Mouse (Mus musculus): Measurements from ENCODE around the gene Map2k2. TPM values are rescaled to one million over a fixed set of nuclear protein-coding genes. Genes with fewer than 3 reads are reported as not detected.
A peak's percentile ranks its signal among the peaks of the same experiment; 100 is the strongest.

Gene Map2k2
- polyA plus RNA-seq, 1 experiment from 2014 or later = 217 TPM

GRCm38 (mm10) chr10:81076356-81076755, 29.4 kb upstream of the Map2k2 start:
- ATAC-seq (ENCODE audit: low read depth) = no peak
- 93% methylated on average over 1 of the region's 1 CpGs for WGBS
- H3K9ac ChIP-seq = no peak overlapping the region

GRCm38 (mm10) chr10:81077916-81078315, 27.8 kb upstream of the Map2k2 start:
- ATAC-seq (ENCODE audit: low read depth) = no peak
- Histone ChIP-seq H3K4me1 (replicated peaks) (no peaks in the 10 kb centered on the region), H3K27ac (replicated peaks) (no peak overlapping the region), H3K4me3 (no peak overlapping the region), H3K9ac (no peak overlapping the region), H3K4me2 (no peak overlapping the region), H3K36me3 (peaks cover 96% of the 10 kb centered on the region), H3K9me3 (no peaks in the 10 kb centered on the region), H3K27me3 (no peaks in the 10 kb centered on the region)
- WGBS = 93% methylated on average over 11 of the region's 11 CpGs

More at GRCm38 (mm10) chr10:81076356-81076755, 29.4 kb upstream of the Map2k2 start:
- H3K4me3 ChIP-seq = no peak overlapping the region
- peaks cover 85% of the 10 kb centered on the region for H3K36me3 ChIP-seq
- H3K4me2 ChIP-seq = no peak overlapping the region
- H3K27ac ChIP-seq (replicated peaks) = no peak overlapping the region
- H3K9me3 ChIP-seq = no peaks in the 10 kb centered on the region
- peaks cover 4% of the 10 kb centered on the region for H3K4me1 ChIP-seq (replicated peaks)
- H3K27me3 ChIP-seq = no peaks in the 10 kb centered on the region

- H3K27ac ChIP-seq (replicated peaks) = no peak overlapping the region
- no peaks in the 10 kb centered on the region for H3K9me3 ChIP-seq
- peaks cover 78% of the 10 kb centered on the region for H3K36me3 ChIP-seq
- 94% methylated on average over 31 of the region's 31 CpGs for WGBS
- H3K4me1 ChIP-seq (replicated peaks) = no peaks in the 10 kb centered on the region
- ATAC-seq (ENCODE audit: low read depth) = no peak
- no peak overlapping the region for H3K4me3 ChIP-seq
- H3K27me3 ChIP-seq = no peaks in the 10 kb centered on the region
- H3K9ac ChIP-seq = no peak overlapping the region
- no peak overlapping the region for H3K4me2 ChIP-seq
These were observed 25.6 kb upstream of the Map2k2 start for GRCm38 (mm10) chr10:81080008-81080655.

DNA sequence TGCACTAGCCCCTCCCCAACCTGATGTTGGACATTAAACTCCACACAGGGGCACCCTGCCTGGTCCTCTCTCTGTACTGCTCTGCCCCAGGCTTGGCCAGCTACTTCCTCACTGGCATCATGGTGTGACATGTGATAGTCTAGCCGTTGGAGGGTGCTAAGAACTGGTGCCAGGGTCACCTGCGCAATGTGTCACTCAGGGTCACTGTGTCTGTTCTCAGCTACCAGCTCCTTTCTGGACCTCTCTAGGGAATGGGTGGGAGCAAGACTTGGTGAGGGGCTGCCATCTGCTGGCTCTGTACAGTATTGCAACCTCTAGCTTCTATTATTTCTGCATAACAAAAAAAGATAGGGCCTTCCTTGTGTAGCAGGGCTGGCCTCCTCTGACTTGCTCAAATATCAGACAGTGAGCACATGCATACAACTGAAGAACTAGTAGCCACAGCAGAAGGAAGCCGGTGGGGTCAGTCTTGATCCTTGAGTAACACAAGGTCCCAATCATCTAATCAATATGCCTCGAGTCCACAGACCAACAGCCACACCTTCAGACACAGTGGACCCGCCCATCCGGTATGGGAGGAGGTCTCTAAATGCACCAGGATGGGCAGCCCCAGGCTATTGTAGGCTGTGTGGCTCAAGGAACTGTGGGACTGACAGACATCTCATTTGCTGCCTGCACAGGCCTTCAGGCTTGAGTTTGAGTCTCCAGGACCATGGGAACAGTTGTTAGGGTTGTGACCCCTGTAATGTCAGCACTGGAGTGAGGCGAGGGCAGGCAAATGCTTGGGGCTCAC, 23.4 kb upstream of the Map2k2 start:
- H3K4me1 ChIP-seq (replicated peaks) = no peaks in the 10 kb centered on the region
- H3K27ac ChIP-seq (replicated peaks) = no peak overlapping the region
- H3K27me3 ChIP-seq = no peaks in the 10 kb centered on the region
- H3K36me3 ChIP-seq = peaks cover 59% of the 10 kb centered on the region
- no peak overlapping the region for H3K4me3 ChIP-seq
- ATAC-seq (ENCODE audit: low read depth) = peak; percentile 47; the same call in 1 of the 2 replicates
- H3K9me3 ChIP-seq = no peaks in the 10 kb centered on the region
- H3K9ac ChIP-seq = no peak overlapping the region
- WGBS = 80% methylated on average over 7 of the region's 7 CpGs
- no peak overlapping the region for H3K4me2 ChIP-seq

DNA sequence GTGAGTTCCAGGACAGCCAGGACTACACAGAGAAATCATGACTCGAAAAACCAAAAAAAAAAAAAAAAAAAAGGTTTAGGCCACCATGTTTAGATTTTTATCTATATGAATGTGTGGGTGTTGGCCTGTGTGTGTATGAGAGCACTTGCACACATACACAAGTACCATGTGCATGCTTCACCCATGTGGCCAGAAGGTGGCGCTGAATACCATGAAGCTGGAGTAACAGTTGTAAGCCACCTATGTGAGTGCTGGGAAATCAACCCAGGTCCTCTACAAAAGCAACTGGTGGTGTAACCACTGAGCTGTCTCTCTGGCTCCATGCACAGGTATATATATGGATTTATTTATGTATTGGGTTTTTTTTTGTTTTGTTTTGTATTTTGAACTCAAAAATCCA, 18.7 kb upstream of the Map2k2 start:
- WGBS = 40% methylated on average over 2 of the region's 2 CpGs
- Histone ChIP-seq H3K27me3 (no peaks in the 10 kb centered on the region), H3K36me3 (peaks cover 13% of the 10 kb centered on the region), H3K9ac (no peak overlapping the region), H3K4me3 (no peak overlapping the region), H3K4me2 (no peak overlapping the region), H3K27ac (replicated peaks) (no peak overlapping the region), H3K4me1 (replicated peaks) (peaks cover 8% of the 10 kb centered on the region), H3K9me3 (no peaks in the 10 kb centered on the region)
- no peak for ATAC-seq (ENCODE audit: low read depth)

- 70% methylated on average over 2 of the region's 2 CpGs for WGBS
- peaks cover 8% of the 10 kb centered on the region for H3K4me1 ChIP-seq (replicated peaks)
These were observed 16.5 kb upstream of the Map2k2 start for GRCm38 (mm10) chr10:81089216-81089615.

GRCm38 (mm10) chr10:81090621-81091020, 15.1 kb upstream of the Map2k2 start:
- no peak for ATAC-seq (ENCODE audit: low read depth)
- Histone ChIP-seq H3K9ac (no peak overlapping the region), H3K27ac (replicated peaks) (no peak overlapping the region), H3K27me3 (0 out of 2 replicates have a peak, but pooled peaks cover 4% of the 10 kb centered on the region), H3K36me3 (no peaks in the 10 kb centered on the region), H3K9me3 (no peaks in the 10 kb centered on the region), H3K4me1 (replicated peaks) (peaks cover 8% of the 10 kb centered on the region), H3K4me3 (no peak overlapping the region), H3K4me2 (no peak overlapping the region)
- WGBS = 75% methylated on average over 7 of the region's 7 CpGs

More at GRCm38 (mm10) chr10:81089216-81089615, 16.5 kb upstream of the Map2k2 start:
- Histone ChIP-seq H3K27me3 (0 out of 2 replicates have a peak, but pooled peaks cover 4% of the 10 kb centered on the region), H3K27ac (replicated peaks) (no peak overlapping the region), H3K9me3 (no peaks in the 10 kb centered on the region), H3K9ac (peak overlapping the region; percentile 26; the same call in 1 of the 2 replicates), H3K36me3 (no peaks in the 10 kb centered on the region), H3K4me3 (no peak overlapping the region), H3K4me2 (no peak overlapping the region)
- no peak for ATAC-seq (ENCODE audit: low read depth)

- H3K9ac ChIP-seq = no peak overlapping the region
- H3K27ac ChIP-seq (replicated peaks) = no peak overlapping the region
- no peak for ATAC-seq (ENCODE audit: low read depth)
- no peak overlapping the region for H3K4me2 ChIP-seq
- H3K4me3 ChIP-seq = no peak overlapping the region
- peaks cover 8% of the 10 kb centered on the region for H3K4me1 ChIP-seq (replicated peaks)
- no peaks in the 10 kb centered on the region for H3K36me3 ChIP-seq
- H3K27me3 ChIP-seq = 0 out of 2 replicates have a peak, but pooled peaks cover 4% of the 10 kb centered on the region
- H3K9me3 ChIP-seq = no peaks in the 10 kb centered on the region
- 62% methylated on average over 22 of the region's 22 CpGs for WGBS
These were observed 13.1 kb upstream of the Map2k2 start for GRCm38 (mm10) chr10:81092465-81093250.

GRCm38 (mm10) chr10:81094931-81095678, 10.6 kb upstream of the Map2k2 start:
- Histone ChIP-seq H3K27me3 (0 out of 2 replicates have a peak, but pooled peaks cover 4% of the 10 kb centered on the region), H3K9ac (no peak overlapping the region), H3K27ac (replicated peaks) (no peak overlapping the region), H3K4me2 (no peak overlapping the region), H3K4me3 (no peak overlapping the region), H3K36me3 (no peaks in the 10 kb centered on the region), H3K9me3 (no peaks in the 10 kb centered on the region), H3K4me1 (replicated peaks) (no peaks in the 10 kb centered on the region)
- ATAC-seq (ENCODE audit: low read depth) = no peak
- WGBS = 66% methylated on average over 9 of the region's 9 CpGs

- Histone ChIP-seq H3K9me3 (no peaks in the 10 kb centered on the region), H3K4me1 (replicated peaks) (peaks cover 27% of the 10 kb centered on the region), H3K9ac (peak overlapping the region; percentile 98), H3K4me2 (peak overlapping the region; percentile 67), H3K27ac (replicated peaks) (peak overlapping the region; percentile 100), H3K4me3 (peak overlapping the region; percentile 89), H3K27me3 (no peaks in the 10 kb centered on the region), H3K36me3 (peaks cover 32% of the 10 kb centered on the region)
- 1% methylated on average over 35 of the region's 35 CpGs for WGBS
- ATAC-seq (ENCODE audit: low read depth) = peak; percentile 91
These were observed 502 bp downstream of the Map2k2 start for GRCm38 (mm10) chr10:81106113-81106721.

DNA sequence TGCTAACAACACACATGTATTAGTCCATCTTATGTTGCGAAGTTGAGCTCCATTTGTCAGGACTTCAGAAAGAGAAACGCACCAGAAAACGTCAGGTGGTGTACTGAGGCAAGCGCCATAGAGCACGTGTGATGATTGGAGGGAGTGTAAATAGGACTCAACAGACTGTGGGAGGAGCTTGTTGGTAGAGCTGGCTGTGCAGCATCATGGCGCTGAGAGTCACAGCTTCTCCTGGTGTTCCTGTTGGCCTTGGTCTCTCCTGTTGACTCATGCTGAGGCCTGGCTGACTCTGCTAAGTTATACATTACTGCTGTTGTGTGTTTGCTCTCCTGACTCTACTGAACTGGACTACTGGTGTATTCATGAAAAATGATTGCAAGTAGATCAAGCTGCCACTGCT, 7.2 kb downstream of the Map2k2 start:
- Histone ChIP-seq H3K27ac (replicated peaks) (no peak overlapping the region), H3K4me2 (no peak overlapping the region), H3K27me3 (no peaks in the 10 kb centered on the region), H3K36me3 (peaks cover 95% of the 10 kb centered on the region), H3K4me1 (replicated peaks) (0 out of 2 replicates have a peak, but pooled peaks cover 5% of the 10 kb centered on the region), H3K9ac (no peak overlapping the region), H3K9me3 (no peaks in the 10 kb centered on the region), H3K4me3 (no peak overlapping the region)
- no peak for ATAC-seq (ENCODE audit: low read depth)
- 96% methylated on average over 6 of the region's 6 CpGs for WGBS
